In the genomic region with DNA sequence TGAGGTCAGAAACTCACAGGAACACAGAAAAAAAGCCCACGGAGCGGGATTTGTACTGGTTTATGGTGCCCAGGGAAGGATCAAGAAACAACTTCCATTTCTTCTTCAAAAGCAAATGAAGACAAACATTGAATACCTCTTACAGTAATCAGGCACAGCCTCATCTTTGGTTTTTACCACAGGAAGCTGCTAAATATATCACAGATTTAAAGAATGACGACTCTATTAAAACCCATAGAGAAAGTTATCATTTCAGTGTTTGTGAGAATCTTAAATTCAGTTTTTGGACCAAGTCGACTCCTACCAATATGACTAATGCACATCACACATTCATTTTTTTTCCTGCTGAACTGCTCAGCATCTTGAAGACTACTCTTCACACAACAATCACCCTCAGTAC, we compare ENCODE assay signal across 25 mouse cellular contexts.
DNase-seq lines count a peak whose midpoint lies in the region; ATAC-seq and TF ChIP-seq lines count a peak whose summit lies in the region.
"Had no signal": no experiment of that assay in that cellular context is flagged by ENCODE, and none has a peak within 500 bp of the region (broad histone marks: within the 10 kb centered on the region; RNA-seq: fewer than 3 reads in every experiment).

No protein-coding gene starts in this region.

- TF ChIP-seq CTCF in spleen, adult 2 months (IDR thresholded peaks at IDR 0.05; ENCODE audit: extremely low read depth, insufficient read depth, insufficient read length, insufficient replicate concordance), result no peak

- H3K4me1 ChIP-seq in spleen, adult 2 months (ENCODE audit: control insufficient read depth, insufficient read depth, insufficient read length), result peaks cover 5% of the 10 kb centered on the region; the same call in 1 of the 2 replicates
- H3K4me1 ChIP-seq: embryonic facial prominence, embryonic 13.5 days; embryonic facial prominence, embryonic 15.5 days; forebrain, embryonic 10.5 days; forebrain, embryonic 12.5 days had no signal

- 54% methylated on average over 4 of the region's 4 CpGs for WGBS in spleen, adult 2 months

- ATAC-seq in activated CD4-positive, CD25-positive, alpha-beta regulatory T cell, adult 4 months, result peak; percentile 55
- ATAC-seq: forebrain, embryonic 14.5 days; forebrain, embryonic 16.5 days; Patski had no signal

- H3K36me3 ChIP-seq in spleen, adult 2 months (ENCODE audit: control insufficient read depth, insufficient read depth, low read length), result peaks cover 8% of the 10 kb centered on the region; the same call in 1 of the 2 replicates
- H3K36me3 ChIP-seq: embryonic facial prominence, embryonic 13.5 days; embryonic facial prominence, embryonic 15.5 days; forebrain, embryonic 10.5 days; forebrain, embryonic 12.5 days; G1E had no signal

- intact Hi-C loops in left cerebral cortex, postnatal 10 days (cut with DNase I), result no loop called here

- DNase-seq in spleen, adult 2 months (ENCODE audit: low read depth in 1 of 2, low spot score in 2 of 2), result no peak
- DNase-seq in spleen, postnatal 10 days (ENCODE audit: low spot score in 2 of 2), result no peak
- no peak for DNase-seq in left cerebral cortex, postnatal 10 days (ENCODE audit: extremely low spot score in 1 of 2, low spot score in 2 of 2)
- DNase-seq in testis, postnatal 10 days (ENCODE audit: low spot score), result no peak
- DNase-seq: adrenal gland, adult 2 months; adrenal gland, postnatal 10 days; adrenal gland, postnatal 25 days; cerebellum, adult 11 months; cerebellum, adult 18-20 months; cerebellum, adult 8-10 months; cerebellum, adult 9-11 months; cerebellum, postnatal 14 days; cerebellum, postnatal 36 days; embryo, embryonic 11 days had no signal

- TF ChIP-seq POLR2A in spleen, adult 2 months (IDR thresholded peaks at IDR 0.05; ENCODE audit: low read depth, low read length), result no peak

- peak overlapping the region; percentile 15; the same call in 1 of the 2 replicates for H3K27ac ChIP-seq in spleen, adult 2 months (ENCODE audit: insufficient read depth, low read length)
- H3K27ac ChIP-seq: embryonic facial prominence, embryonic 13.5 days; embryonic facial prominence, embryonic 15.5 days; forebrain, embryonic 10.5 days; forebrain, embryonic 12.5 days had no signal

- no peaks in the 10 kb centered on the region for H3K27me3 ChIP-seq in spleen, adult 2 months (ENCODE audit: control insufficient read depth, insufficient read depth, low read length)
- H3K27me3 ChIP-seq: CH12.LX; embryonic facial prominence, embryonic 13.5 days; embryonic facial prominence, embryonic 15.5 days; forebrain, embryonic 12.5 days; Patski had no signal

- H3K4me3 ChIP-seq in spleen, adult 2 months (ENCODE audit: extremely low read depth, insufficient read depth, insufficient read length), result no peak overlapping the region
- H3K4me3 ChIP-seq: embryonic facial prominence, embryonic 13.5 days; embryonic facial prominence, embryonic 15.5 days; erythroblast, embryonic 14.5 days; forebrain, embryonic 10.5 days; forebrain, embryonic 12.5 days had no signal
